Mouse (Mus musculus): Measurements from ENCODE around the gene Timm22.

DNA sequence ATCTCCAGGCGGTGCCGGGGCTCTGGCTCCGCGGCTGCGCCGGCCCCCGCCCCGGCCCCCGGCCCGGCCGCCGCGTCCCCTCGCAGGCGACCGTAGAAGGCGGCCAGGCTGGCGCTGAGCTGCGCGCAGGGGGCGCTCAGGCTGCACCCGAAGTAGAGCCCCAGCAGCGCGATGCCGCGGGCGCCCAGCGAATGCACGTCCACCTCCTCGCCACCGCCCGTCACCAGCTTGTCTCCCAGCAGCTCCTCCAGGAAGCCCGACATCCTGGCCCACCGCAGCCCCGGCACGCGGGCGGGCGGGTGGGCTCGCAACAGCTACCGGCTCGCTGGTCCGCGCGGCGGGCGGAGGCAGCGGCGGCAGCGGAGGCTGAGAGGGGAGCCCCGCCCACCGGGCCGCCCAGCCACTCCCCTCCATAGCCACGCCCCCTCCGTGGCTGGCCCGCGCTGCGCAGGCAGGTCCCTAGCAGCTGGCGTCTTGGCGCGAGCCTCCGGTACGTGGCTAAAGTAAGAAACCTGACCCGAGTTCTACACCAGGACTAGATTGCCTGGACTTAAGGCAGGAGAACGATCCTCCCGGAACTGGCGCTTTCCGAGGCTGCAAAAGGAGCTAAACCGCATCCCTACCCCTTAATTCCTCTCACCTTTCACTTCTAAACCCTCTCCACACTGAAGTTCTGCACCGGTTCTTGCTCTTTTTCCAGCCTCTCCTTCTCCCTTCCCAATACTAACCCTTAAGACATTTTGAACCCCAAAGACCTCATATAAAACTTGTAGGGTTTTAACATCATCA, 7.8 kb upstream of the Timm22 start, which contains the start of gene Nxn:
- no peak for TF ChIP-seq CTCF (IDR thresholded peaks at IDR 0.05; ENCODE audit: extremely low read depth, insufficient read depth, low read length)
- TF ChIP-seq POLR2A (IDR thresholded peaks at IDR 0.05; ENCODE audit: extremely low read depth, insufficient read depth, low read length): no peak
